Mouse (Mus musculus) kidney, postnatal 4 days (tissue): ENCODE results near the gene Gpr50.
A peak's percentile ranks its signal among the peaks of the same experiment; 100 is the strongest.

ENCODE experiments used
- DNase-seq, 2 experiments: peaks; one replicate each; pipeline ENCODE4 v3.0.0; 2021; ENCODE audit warnings: mixed read lengths in 2 of 2

Gpr50 gene

GRCm38 (mm10) chrX:71663374-71663773 lies at the start of gene Gpr50:
TSS of gene Gpr50 (plus strand) at chrX:71663667.
- peak; percentile 3 to 11 for DNase-seq

- DNase-seq, result no peak
Observed at GRCm38 (mm10) chrX:71622286-71622685, 41.2 kb upstream of the Gpr50 start.

GRCm38 (mm10) chrX:71623843-71624242 lies 39.6 kb upstream of the Gpr50 start:
- DNase-seq, result peak; percentile 64 to 76

- peak; percentile 53 for DNase-seq
Observed at GRCm38 (mm10) chrX:71628306-71628705, 35.2 kb upstream of the Gpr50 start.

- DNase-seq, result no peak
Observed at GRCm38 (mm10) chrX:71630709-71631108, 32.8 kb upstream of the Gpr50 start.

- DNase-seq, result no peak
Observed at GRCm38 (mm10) chrX:71631130-71631529, 32.3 kb upstream of the Gpr50 start.

GRCm38 (mm10) chrX:71647958-71648357 lies 15.5 kb upstream of the Gpr50 start:
- peak; percentile 59 to 67 for DNase-seq

GRCm38 (mm10) chrX:71648434-71648833 lies 15.0 kb upstream of the Gpr50 start:
- DNase-seq, result no peak

- DNase-seq, result peak; percentile 50 to 64
Observed at GRCm38 (mm10) chrX:71648848-71649454, 14.5 kb upstream of the Gpr50 start.

- no peak for DNase-seq
Observed at GRCm38 (mm10) chrX:71649993-71650392, 13.5 kb upstream of the Gpr50 start.

GRCm38 (mm10) chrX:71661794-71662193 lies 1.7 kb upstream of the Gpr50 start:
- no peak for DNase-seq

GRCm38 (mm10) chrX:71663871-71664687 lies 612 bp downstream of the Gpr50 start:
- DNase-seq, result peak; percentile 8 to 28

- no peak for DNase-seq
Observed at GRCm38 (mm10) chrX:71664688-71665026, 1.2 kb downstream of the Gpr50 start.

GRCm38 (mm10) chrX:71670254-71670653 lies 6.8 kb downstream of the Gpr50 start:
- DNase-seq, result no peak

- DNase-seq, result no peak
Observed at GRCm38 (mm10) chrX:71700817-71701469, 37.5 kb downstream of the Gpr50 start.
